Mouse (Mus musculus) erythroblast, embryonic 14.5 days (primary cell): ENCODE results near the gene Rgs8.

Experiments
- GATA1 ChIP-seq: IDR thresholded peaks from 2 replicates; pipeline ENCODE4 v1.6.1; 2012; ENCODE audit warnings: low read length, inconsistent platforms, mixed read lengths
- TAL1 ChIP-seq: IDR thresholded peaks from 3 replicates; pipeline ENCODE4 v1.6.1; 2012; ENCODE audit warnings: low read length, inconsistent platforms, mixed read lengths

GRCm38 (mm10) chr1:153734866-153735265 lies 82.0 kb downstream of the Rgs8 start:
- TF ChIP-seq TAL1 (no peak), GATA1 (no peak)
